Comparison of ENCODE assay signal across 9 mouse cellular contexts in the genomic region with DNA sequence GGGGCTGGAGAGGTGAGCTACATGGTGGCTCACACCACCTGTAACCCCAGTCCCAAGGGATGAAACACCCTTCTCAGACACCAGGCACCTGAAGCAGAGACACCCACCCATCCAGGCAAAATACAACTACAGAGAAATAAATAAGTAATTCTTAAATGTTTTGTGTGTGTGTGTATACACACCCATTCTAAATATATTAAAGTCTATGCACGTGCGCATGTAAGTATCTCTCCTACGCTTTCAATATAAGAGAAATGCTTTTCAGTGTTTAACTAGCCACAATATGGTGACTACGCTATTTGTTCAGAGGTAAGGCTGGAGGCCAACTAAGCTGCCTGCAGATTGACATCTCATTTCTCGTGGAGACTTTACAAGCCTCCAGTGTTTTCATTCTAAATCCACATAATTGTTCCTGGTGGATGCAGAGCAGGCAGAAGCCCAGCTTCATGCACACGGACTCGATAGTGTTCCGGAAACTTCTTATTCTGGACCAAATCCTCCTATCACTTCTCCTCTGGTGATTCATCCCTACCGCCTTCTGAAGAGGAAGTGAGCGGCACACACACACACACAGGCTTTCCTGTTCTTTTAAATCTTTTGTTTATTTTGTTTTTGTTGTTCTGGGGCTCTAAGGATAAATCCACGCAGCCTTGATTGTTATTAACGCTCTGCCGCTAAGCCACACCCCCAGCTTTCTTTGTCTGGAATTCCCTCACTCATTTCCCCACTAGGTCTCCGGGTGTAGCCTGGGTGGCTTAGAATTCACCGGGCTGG. TPM values are rescaled to one million over a fixed set of nuclear protein-coding genes. Genes with fewer than 3 reads are reported as not detected.
DNase-seq lines count a peak whose midpoint lies in the region; ATAC-seq and TF ChIP-seq lines count a peak whose summit lies in the region.
"Had no signal": no experiment of that assay in that cellular context is flagged by ENCODE, and none has a peak within 500 bp of the region (broad histone marks: within the 10 kb centered on the region; RNA-seq: fewer than 3 reads in every experiment).

No protein-coding gene starts in this region.

- no peaks in the 10 kb centered on the region for H3K27me3 ChIP-seq in hindbrain, embryonic 15.5 days
- H3K27me3 ChIP-seq in hindbrain, embryonic 14.5 days (ENCODE audit: control insufficient read depth, insufficient read depth, low read length) = no peaks in the 10 kb centered on the region
- no peaks in the 10 kb centered on the region for H3K27me3 ChIP-seq in CH12.LX (replicated peaks)
- no peaks in the 10 kb centered on the region for H3K27me3 ChIP-seq in forebrain, embryonic 15.5 days

- in situ Hi-C loops in CH12.LX (cut with MboI; ENCODE audit: low pct_ligation_motif_present, low pct_unique_long_range_greater_than_20kb, low sequenced_read_pairs) = no loop called here

- no peaks in the 10 kb centered on the region for H3K36me3 ChIP-seq in hindbrain, embryonic 15.5 days
- no peaks in the 10 kb centered on the region for H3K36me3 ChIP-seq in hindbrain, embryonic 14.5 days (replicated peaks; ENCODE audit: control insufficient read depth, insufficient read depth)
- H3K36me3 ChIP-seq in CH12.LX (replicated peaks in 1 of 2; ENCODE audit: control insufficient read depth in 1 of 2, insufficient read depth in 1 of 2, low read length in 1 of 2) = no peaks in the 10 kb centered on the region
- no peaks in the 10 kb centered on the region for H3K36me3 ChIP-seq in forebrain, embryonic 15.5 days
- H3K36me3 ChIP-seq: G1E had no signal

- peak; percentile 26; the same call in 1 of the 2 replicates for TF ChIP-seq EP300 in CH12.LX (IDR thresholded peaks at IDR 0.05; ENCODE audit: low read length)

- no peak overlapping the region for H3K9ac ChIP-seq in hindbrain, embryonic 15.5 days
- H3K9ac ChIP-seq in hindbrain, embryonic 14.5 days = no peak overlapping the region
- no peak overlapping the region for H3K9ac ChIP-seq in CH12.LX (ENCODE audit: insufficient read depth, low read depth)
- H3K9ac ChIP-seq in forebrain, embryonic 15.5 days (replicated peaks) = no peak overlapping the region

- DNase-seq in hindbrain, embryonic 14.5 days (ENCODE audit: low spot score) = no peak
- no peak for DNase-seq in CH12.LX (ENCODE audit: extremely low read depth)
- DNase-seq in lung, postnatal 10 days = peak; percentile 43
- no peak for DNase-seq in layer of hippocampus, adult 2 months (ENCODE audit: low spot score in 2 of 2)
- DNase-seq in left cerebral cortex, adult 18-20 months (ENCODE audit: low spot score in 2 of 2) = no peak
- no peak for DNase-seq in spleen, adult 12 weeks (ENCODE audit: low spot score)

- no peak for ATAC-seq in hindbrain, embryonic 15.5 days (ENCODE audit: low FRiP score, low read depth)
- ATAC-seq in hindbrain, embryonic 14.5 days (ENCODE audit: low FRiP score) = no peak
- no peak for ATAC-seq in forebrain, embryonic 15.5 days (replicated peaks)

- H3K79me2 ChIP-seq in CH12.LX (replicated peaks; ENCODE audit: control insufficient read depth, extremely low read depth, insufficient read depth, poor library complexity, severe bottlenecking) = no peaks in the 10 kb centered on the region

- TF ChIP-seq RAD21 in CH12.LX (IDR thresholded peaks at IDR 0.05; ENCODE audit: low read depth, low read length) = no peak

- no peak for TF ChIP-seq POLR2A in CH12.LX (IDR thresholded peaks at IDR 0.05; ENCODE audit: low read depth, low read length)

- H3K4me3 ChIP-seq in hindbrain, embryonic 15.5 days = no peak overlapping the region
- H3K4me3 ChIP-seq in hindbrain, embryonic 14.5 days (replicated peaks; ENCODE audit: low read length) = no peak overlapping the region
- H3K4me3 ChIP-seq in CH12.LX (replicated peaks in 1 of 3; ENCODE audit: low read depth in 2 of 3, low read length in 2 of 3, poor library complexity in 1 of 3) = no peak overlapping the region
- no peak overlapping the region; the same call in 1 of the 2 replicates for H3K4me3 ChIP-seq in forebrain, embryonic 15.5 days
- no peak overlapping the region; the same call in 1 of the 2 replicates for H3K4me3 ChIP-seq in layer of hippocampus, adult 2 months

- no peak for TF ChIP-seq CTCF in CH12.LX (conservative IDR thresholded peaks at IDR 0.05 in 1 of 2, IDR thresholded peaks at IDR 0.05 in 1 of 2; ENCODE audit: low read depth in 2 of 2, low read length in 2 of 2)
- no peak for TF ChIP-seq CTCF in layer of hippocampus, adult 2 months (conservative IDR thresholded peaks at IDR 0.05)

- H3K27ac ChIP-seq in hindbrain, embryonic 15.5 days (replicated peaks) = no peak overlapping the region
- no peak overlapping the region for H3K27ac ChIP-seq in hindbrain, embryonic 14.5 days
- no peak overlapping the region for H3K27ac ChIP-seq in CH12.LX (ENCODE audit: insufficient read depth, low read depth)
- H3K27ac ChIP-seq in forebrain, embryonic 15.5 days (replicated peaks) = 0 out of 2 replicates have a peak overlapping the region, but pooled peaks have one; percentile 17
- H3K27ac ChIP-seq in layer of hippocampus, adult 2 months = no peak overlapping the region

- dilution Hi-C loops in CH12.LX (cut with MboI; ENCODE audit: extremely low pct_ligation_motif_present, extremely low pct_unique_long_range_greater_than_20kb, low sequenced_read_pairs) = no loop called here

- no peaks in the 10 kb centered on the region for H3K9me3 ChIP-seq in hindbrain, embryonic 15.5 days
- no peaks in the 10 kb centered on the region for H3K9me3 ChIP-seq in hindbrain, embryonic 14.5 days (ENCODE audit: control insufficient read depth, low read length)
- no peaks in the 10 kb centered on the region for H3K9me3 ChIP-seq in CH12.LX (replicated peaks; ENCODE audit: low read length)
- H3K9me3 ChIP-seq in forebrain, embryonic 15.5 days = no peaks in the 10 kb centered on the region
- H3K9me3 ChIP-seq: G1E had no signal

- 47% methylated on average over 15 of the region's 15 CpGs for WGBS in hindbrain, embryonic 15.5 days
- 47% methylated on average over 15 of the region's 15 CpGs for WGBS in hindbrain, embryonic 14.5 days
- WGBS in forebrain, embryonic 15.5 days = 29% methylated on average over 15 of the region's 15 CpGs

- H3K4me1 ChIP-seq in hindbrain, embryonic 15.5 days (replicated peaks) = peaks cover 1% of the 10 kb centered on the region; the same call in 1 of the 2 replicates
- no peaks in the 10 kb centered on the region for H3K4me1 ChIP-seq in hindbrain, embryonic 14.5 days (replicated peaks; ENCODE audit: control insufficient read depth, insufficient read depth, low read length)
- H3K4me1 ChIP-seq in CH12.LX (ENCODE audit: control insufficient read depth in 1 of 2, insufficient read depth in 2 of 2) = peaks cover 0 to 35% of the 10 kb centered on the region in 2 experiments; a peak in 2 of 4 replicates
- peaks cover 13% of the 10 kb centered on the region for H3K4me1 ChIP-seq in forebrain, embryonic 15.5 days

- H3K4me2 ChIP-seq in hindbrain, embryonic 15.5 days = peak overlapping the region; percentile 8
- H3K4me2 ChIP-seq in hindbrain, embryonic 14.5 days (replicated peaks) = no peak overlapping the region
- H3K4me2 ChIP-seq in CH12.LX (ENCODE audit: insufficient read depth, low read depth, poor library complexity, severe bottlenecking) = no peak overlapping the region
- peak overlapping the region; percentile 13 for H3K4me2 ChIP-seq in forebrain, embryonic 15.5 days (replicated peaks)

TF ChIP-seq in CH12.LX, 34 proteins besides CTCF, POLR2A, EP300 and RAD21:
- TF ChIP-seq NELFE (IDR thresholded peaks at IDR 0.05; ENCODE audit: low read depth, low read length) (no peak), TBP (conservative IDR thresholded peaks at IDR 0.05; ENCODE audit: low read depth, low read length) (no peak), TCF12 (IDR thresholded peaks at IDR 0.05; ENCODE audit: low read depth, low read length) (no peak), JUN (IDR thresholded peaks at IDR 0.05; ENCODE audit: insufficient read depth, low read depth, low read length) (no peak), MYC (IDR thresholded peaks at IDR 0.05; ENCODE audit: low read depth, low read length) (no peak), ZNF384 (IDR thresholded peaks at IDR 0.05; ENCODE audit: low read depth, low read length) (no peak), RCOR1 (conservative IDR thresholded peaks at IDR 0.05; ENCODE audit: low read depth, low read length) (no peak), MEF2A (IDR thresholded peaks at IDR 0.05; ENCODE audit: borderline replicate concordance, low read depth, low read length) (no peak), NRF1 (IDR thresholded peaks at IDR 0.05; ENCODE audit: low read depth, low read length) (no peak), ELF1 (IDR thresholded peaks at IDR 0.05; ENCODE audit: low read depth, low read length) (no peak), JUND (conservative IDR thresholded peaks at IDR 0.05; ENCODE audit: low read depth, low read length) (no peak), BHLHE40 (IDR thresholded peaks at IDR 0.05; ENCODE audit: low read depth, low read length) (no peak), PAX5 (IDR thresholded peaks at IDR 0.05; ENCODE audit: low read length) (no peak), IRF4 (IDR thresholded peaks at IDR 0.05; ENCODE audit: low read depth, low read length) (no peak), MAFK (IDR thresholded peaks at IDR 0.05; ENCODE audit: insufficient replicate concordance, low read length) (no peak), ZC3H11A (IDR thresholded peaks at IDR 0.05; ENCODE audit: low read depth, low read length) (no peak), E2F4 (IDR thresholded peaks at IDR 0.05; ENCODE audit: insufficient replicate concordance, low read depth, low read length) (no peak), MXI1 (IDR thresholded peaks at IDR 0.05; ENCODE audit: low read depth, low read length) (no peak), ETS1 (conservative IDR thresholded peaks at IDR 0.05; ENCODE audit: low read depth, low read length) (no peak)

RNA-seq across cellular contexts. Expression of a gene that starts 12.1 kb away (rescaled TPM):
- polyA plus RNA-seq in hindbrain, embryonic 15.5 days (2015; fragmentation: Nextera tagmentation; extraction: Ambion mirVana) = 1.7 and 1.9 TPM in 2 replicates
- polyA plus RNA-seq in hindbrain, embryonic 14.5 days (2014; fragmentation: Nextera tagmentation; extraction: Ambion mirVana) = 0.98 and 1.5 TPM in 2 replicates
- total RNA-seq in CH12.LX (2012; rRNA removed) (9.3 and 10.0 TPM in 2 replicates), CH12.LX (2014; rRNA removed) (5.3 and 5.6 TPM in 2 replicates)
- polyA plus RNA-seq in CH12.LX (2012; ENCODE audit: insufficient read length, low read depth) = 11.1 and 12.1 TPM in 2 replicates
- polyA plus RNA-seq in forebrain, embryonic 15.5 days (2015; fragmentation: Nextera tagmentation; extraction: Ambion mirVana) = 1.4 and 1.9 TPM in 2 replicates
- 1 to 10 TPM; 3.0 to 3.8 TPM for total RNA-seq in layer of hippocampus, adult 2 months (2021)
- 1 to 10 TPM; 2.8 to 3.0 TPM for total RNA-seq in left cerebral cortex, adult 18-20 months (2021)

Comparison
In these comparisons a context has a peak if more than half of its experiments do, and no peak if none do; other contexts are left out.
1. H3K4me2 ChIP-seq: peak in hindbrain, embryonic 15.5 days (single experiment) and forebrain, embryonic 15.5 days (single experiment); none in hindbrain, embryonic 14.5 days (single experiment) and CH12.LX (single experiment).